Mouse (Mus musculus): ENCODE data around the gene Rflna.

GRCm38 (mm10) chr5:125041578-125041977, 38.6 kb downstream of the Rflna start:
- TF ChIP-seq CTCF (IDR thresholded peaks at IDR 0.05; ENCODE audit: low read depth) (no peak), EP300 (IDR thresholded peaks at IDR 0.05; ENCODE audit: low read depth) (no peak)
